In genomic region chr13:114226291-114226925, GRCm38 (mm10) we compare ENCODE assay signal across 21 mouse cellular contexts.
DNase-seq lines count a peak whose midpoint lies in the region; ATAC-seq and TF ChIP-seq lines count a peak whose summit lies in the region.
"Had no signal": no experiment of that assay in that cellular context is flagged by ENCODE, and none has a peak within 500 bp of the region (broad histone marks: within the 10 kb centered on the region; RNA-seq: fewer than 3 reads in every experiment).

No protein-coding gene starts in this region.

- H3K27ac ChIP-seq in kidney, postnatal 0 days, result no peak overlapping the region
- no peak overlapping the region for H3K27ac ChIP-seq in kidney, embryonic 15.5 days
- H3K27ac ChIP-seq: embryonic facial prominence, embryonic 12.5 days; forebrain, embryonic 15.5 days; heart, adult 2 months; heart, embryonic 15.5 days had no signal

- no peak overlapping the region for H3K9ac ChIP-seq in kidney, postnatal 0 days (ENCODE audit: low read depth, low read length)
- no peak overlapping the region for H3K9ac ChIP-seq in kidney, embryonic 15.5 days
- H3K9ac ChIP-seq: embryonic facial prominence, embryonic 12.5 days; forebrain, embryonic 15.5 days; heart, embryonic 15.5 days had no signal

- no peaks in the 10 kb centered on the region for H3K27me3 ChIP-seq in kidney, postnatal 0 days (ENCODE audit: insufficient read depth, low read length)
- H3K27me3 ChIP-seq in kidney, embryonic 15.5 days, result no peaks in the 10 kb centered on the region
- H3K27me3 ChIP-seq: embryonic facial prominence, embryonic 12.5 days; forebrain, embryonic 15.5 days; heart, embryonic 15.5 days; Patski had no signal

- WGBS in kidney, postnatal 0 days, result 50% methylated on average over 7 of the region's 7 CpGs
- 48% methylated on average over 7 of the region's 7 CpGs for WGBS in kidney, embryonic 15.5 days

- no peak for TF ChIP-seq CTCF in kidney, postnatal 0 days (IDR thresholded peaks at IDR 0.05; ENCODE audit: low read depth)

- no peak overlapping the region for H3K4me3 ChIP-seq in kidney, postnatal 0 days (replicated peaks; ENCODE audit: low read depth, low read length)
- H3K4me3 ChIP-seq in kidney, embryonic 15.5 days (replicated peaks), result no peak overlapping the region
- H3K4me3 ChIP-seq: embryonic facial prominence, embryonic 12.5 days; forebrain, embryonic 15.5 days; heart, adult 2 months; heart, embryonic 15.5 days had no signal

- no peaks in the 10 kb centered on the region for H3K36me3 ChIP-seq in kidney, postnatal 0 days (ENCODE audit: insufficient read depth, low read length)
- H3K36me3 ChIP-seq in kidney, embryonic 15.5 days, result no peaks in the 10 kb centered on the region
- H3K36me3 ChIP-seq: embryonic facial prominence, embryonic 12.5 days; forebrain, embryonic 15.5 days; heart, embryonic 15.5 days had no signal

- no peak overlapping the region for H3K4me2 ChIP-seq in kidney, postnatal 0 days (ENCODE audit: low read length)
- no peak overlapping the region for H3K4me2 ChIP-seq in kidney, embryonic 15.5 days
- H3K4me2 ChIP-seq: embryonic facial prominence, embryonic 12.5 days; forebrain, embryonic 15.5 days; heart, embryonic 11.5 days; heart, embryonic 15.5 days had no signal

- no peaks in the 10 kb centered on the region for H3K9me3 ChIP-seq in kidney, postnatal 0 days (replicated peaks; ENCODE audit: low read length)
- H3K9me3 ChIP-seq in kidney, embryonic 15.5 days (replicated peaks), result no peaks in the 10 kb centered on the region
- H3K9me3 ChIP-seq: embryonic facial prominence, embryonic 12.5 days; forebrain, embryonic 15.5 days; heart, embryonic 15.5 days had no signal

- H3K4me1 ChIP-seq in kidney, postnatal 0 days (replicated peaks; ENCODE audit: insufficient read depth, low read length), result no peaks in the 10 kb centered on the region
- no peaks in the 10 kb centered on the region for H3K4me1 ChIP-seq in kidney, embryonic 15.5 days
- H3K4me1 ChIP-seq: embryonic facial prominence, embryonic 12.5 days; forebrain, embryonic 15.5 days had no signal

- DNase-seq in embryo, embryonic 10 days (ENCODE audit: low spot score), result peak; percentile 13
- no peak for DNase-seq in embryo, embryonic 9.5 days (ENCODE audit: extremely low spot score)
- peak; percentile 10 for DNase-seq in kidney, postnatal 0 days (ENCODE audit: low spot score)
- peak; percentile 18 for DNase-seq in testis, postnatal 10 days (ENCODE audit: low spot score)
- DNase-seq in testis, postnatal 14 days (ENCODE audit: low spot score), result no peak
- peak; percentile 32 for DNase-seq in mesoderm, embryonic 11.5 days (ENCODE audit: low read depth, low spot score)
- no peak for DNase-seq in urinary bladder, adult 18-20 months (ENCODE audit: low spot score in 2 of 2)
- DNase-seq: adrenal gland, postnatal 14 days; cerebellum, adult 11-12 months; cerebellum, adult 9-10 months; cerebellum, postnatal 25 days; gastrocnemius, postnatal 36 days; heart, adult 2 months; heart, postnatal 14 days had no signal

- no peak for ATAC-seq in kidney, postnatal 0 days (replicated peaks; ENCODE audit: low FRiP score, low read depth)
- no peak for ATAC-seq in kidney, embryonic 15.5 days (replicated peaks; ENCODE audit: low FRiP score)
- ATAC-seq: activated CD4-positive, CD25-positive, alpha-beta regulatory T cell, adult 4 months; forebrain, embryonic 15.5 days; Patski had no signal

Comparison
In these comparisons a context has a peak if more than half of its experiments do, and no peak if none do; other contexts are left out.
1. DNase-seq: peak in embryo, embryonic 10 days (single experiment), kidney, postnatal 0 days (single experiment), testis, postnatal 10 days (single experiment) and mesoderm, embryonic 11.5 days (single experiment); none in embryo, embryonic 9.5 days (single experiment), testis, postnatal 14 days (single experiment) and urinary bladder, adult 18-20 months (0 of 2).